Mouse (Mus musculus) MEL (cell line): Measurements from ENCODE around the gene Hoxc6. TPM values are rescaled to one million over a fixed set of nuclear protein-coding genes. Genes with fewer than 3 reads are reported as not detected.

Experiments used
- DNase-seq: peaks from one replicate; pipeline ENCODE4 v3.0.0; 2011; ENCODE audit warnings: low read depth, low spot score
- H3K27ac ChIP-seq: 2 replicates; pipeline ENCODE4 v1.5.1; 2012; ENCODE audit warnings: low read depth, mild to moderate bottlenecking, control low read depth, low read length, moderate library complexity; ENCODE audit not compliant: control insufficient read depth
- H3K27me3 ChIP-seq, 2 experiments: fragments of 150-350 bp in 1 of 2; sonication (generic) in 1 of 2; 2 replicates each; pipeline ENCODE4 v1.6.1; 2012; ENCODE audit warnings: low read length in 2 of 2, mild to moderate bottlenecking in 2 of 2, improper control_type of control experiment in 1 of 2, moderate library complexity in 1 of 2; ENCODE audit not compliant: insufficient read depth in 2 of 2, control insufficient read depth in 1 of 2
- H3K36me3 ChIP-seq, 2 experiments: 2 replicates each; pipeline ENCODE4 v1.6.1; 2012 to 2014; ENCODE audit warnings: low read length in 2 of 2, improper control_type of control experiment in 1 of 2, inconsistent platforms in 1 of 2, mild to moderate bottlenecking in 1 of 2; ENCODE audit not compliant: insufficient read depth in 2 of 2, control insufficient read depth in 1 of 2
- H3K4me1 ChIP-seq, 2 experiments: fragments of 150-350 bp in 1 of 2; sonication (generic) in 1 of 2; 2 replicates each; pipeline ENCODE4 v1.6.1; 2012; ENCODE audit warnings: low read length in 2 of 2, improper control_type of control experiment in 1 of 2, mild to moderate bottlenecking in 1 of 2; ENCODE audit not compliant: insufficient read depth in 2 of 2, control insufficient read depth in 1 of 2
- H3K4me3 ChIP-seq, 2 experiments: fragments of 150-350 bp in 1 of 2; sonication (generic) in 1 of 2; 2 replicates each; pipeline ENCODE4 v1.5.1; 2012; ENCODE audit warnings: low read depth in 2 of 2, low read length in 2 of 2, mild to moderate bottlenecking in 2 of 2, moderate library complexity in 2 of 2, control low read depth in 1 of 2, improper control_type of control experiment in 1 of 2; ENCODE audit not compliant: control insufficient read depth in 1 of 2, insufficient read depth in 1 of 2
- H3K79me2 ChIP-seq: 2 replicates; pipeline ENCODE4 v1.6.1; 2012; ENCODE audit warnings: mild to moderate bottlenecking, low read length, moderate library complexity; ENCODE audit not compliant: control insufficient read depth, poor library complexity, insufficient read depth
- H3K9ac ChIP-seq: 2 replicates; pipeline ENCODE4 v1.6.1; 2012; ENCODE audit warnings: low read depth, mild to moderate bottlenecking, control low read depth, low read length, moderate library complexity; ENCODE audit not compliant: control insufficient read depth, poor library complexity, severe bottlenecking
- H3K9me3 ChIP-seq: fragments of 150-350 bp; sonication (generic); replicated peaks from 2 replicates; pipeline ENCODE4 v1.6.1; 2012; ENCODE audit warnings: mild to moderate bottlenecking, low read length, improper control_type of control experiment, moderate library complexity; ENCODE audit not compliant: insufficient read depth
- CHD2 ChIP-seq: IDR thresholded peaks from 2 replicates; pipeline ENCODE4 v1.6.1; 2011; ENCODE audit warnings: low read length, improper control_type of control experiment
- ELF1 ChIP-seq: IDR thresholded peaks from 2 replicates; pipeline ENCODE4 v1.6.1; 2014; ENCODE audit warnings: low read depth, mild to moderate bottlenecking, inconsistent platforms, low read length, improper control_type of control experiment, moderate library complexity
- EP300 ChIP-seq, 2 experiments: IDR thresholded peaks; 2 replicates each; pipeline ENCODE4 v1.6.1; 2011; ENCODE audit warnings: improper control_type of control experiment in 2 of 2, low read length in 2 of 2, low read depth in 1 of 2, mild to moderate bottlenecking in 1 of 2
- ETS1 ChIP-seq: IDR thresholded peaks from 2 replicates; pipeline ENCODE4 v1.6.1; 2012; ENCODE audit warnings: low read depth, mild to moderate bottlenecking, inconsistent platforms, low read length, improper control_type of control experiment, moderate library complexity
- GATA1 ChIP-seq: IDR thresholded peaks from 2 replicates; pipeline ENCODE4 v1.6.1; 2011; ENCODE audit warnings: low read depth, low read length, improper control_type of control experiment
- HCFC1 ChIP-seq: IDR thresholded peaks from 2 replicates; pipeline ENCODE4 v1.6.1; 2012; ENCODE audit warnings: low read depth, mild to moderate bottlenecking, inconsistent platforms, low read length, improper control_type of control experiment, moderate library complexity
- JUND ChIP-seq: IDR thresholded peaks from 2 replicates; pipeline ENCODE4 v1.6.1; 2011; ENCODE audit warnings: low read depth, mild to moderate bottlenecking, improper control_type of control experiment, low read length
- MAFK ChIP-seq: IDR thresholded peaks from 2 replicates; pipeline ENCODE4 v1.6.1; 2011; ENCODE audit warnings: low read depth, mild to moderate bottlenecking, low read length, improper control_type of control experiment, borderline replicate concordance
- MAZ ChIP-seq: IDR thresholded peaks from 2 replicates; pipeline ENCODE4 v1.6.1; 2012; ENCODE audit warnings: low read depth, mild to moderate bottlenecking, inconsistent platforms, low read length, improper control_type of control experiment
- MYB ChIP-seq: IDR thresholded peaks from 2 replicates; pipeline ENCODE4 v1.6.1; 2011; ENCODE audit warnings: mild to moderate bottlenecking, low read depth, low read length, improper control_type of control experiment
- MYC ChIP-seq: IDR thresholded peaks from 2 replicates; pipeline ENCODE4 v1.6.1; 2011; ENCODE audit warnings: low read depth, mild to moderate bottlenecking, low read length, improper control_type of control experiment, moderate library complexity
- NELFE ChIP-seq: IDR thresholded peaks from 2 replicates; pipeline ENCODE4 v1.6.1; 2011; ENCODE audit warnings: low read depth, low read length, improper control_type of control experiment
- POLR2A ChIP-seq, 2 experiments: IDR thresholded peaks; 2 replicates each; pipeline ENCODE4 v1.6.1; 2011 to 2012; ENCODE audit warnings: low read length in 2 of 2, mild to moderate bottlenecking in 2 of 2, control low read depth in 1 of 2, improper control_type of control experiment in 1 of 2, low read depth in 1 of 2, moderate library complexity in 1 of 2; ENCODE audit not compliant: control insufficient read depth in 1 of 2, insufficient read depth in 1 of 2, poor library complexity in 1 of 2
- POLR2AphosphoS5 ChIP-seq: IDR thresholded peaks from 2 replicates; pipeline ENCODE4 v1.6.1; 2012; ENCODE audit warnings: low read depth, borderline replicate concordance, mild to moderate bottlenecking, inconsistent platforms, low read length, moderate library complexity, mixed read lengths
- RAD21 ChIP-seq: IDR thresholded peaks from 2 replicates; pipeline ENCODE4 v1.6.1; 2011; ENCODE audit warnings: mild to moderate bottlenecking, low read depth, low read length, improper control_type of control experiment
- RCOR1 ChIP-seq: IDR thresholded peaks from 2 replicates; pipeline ENCODE4 v1.6.1; 2012; ENCODE audit warnings: low read depth, mild to moderate bottlenecking, inconsistent platforms, low read length, improper control_type of control experiment
- SIN3A ChIP-seq: IDR thresholded peaks from 2 replicates; pipeline ENCODE4 v1.6.1; 2012; ENCODE audit warnings: low read length, improper control_type of control experiment, inconsistent platforms
- TBP ChIP-seq: IDR thresholded peaks from 2 replicates; pipeline ENCODE4 v1.8.0; 2011; ENCODE audit warnings: low read depth, low read length, improper control_type of control experiment
- TCF12 ChIP-seq: IDR thresholded peaks from 2 replicates; pipeline ENCODE4 v1.6.1; 2014; ENCODE audit warnings: low read depth, mild to moderate bottlenecking, inconsistent platforms, low read length, improper control_type of control experiment, moderate library complexity
- UBTF ChIP-seq: IDR thresholded peaks from 2 replicates; pipeline ENCODE4 v1.6.1; 2012; ENCODE audit warnings: low read depth, mild to moderate bottlenecking, inconsistent platforms, low read length, improper control_type of control experiment, moderate library complexity, borderline replicate concordance; ENCODE audit not compliant: insufficient read depth
- USF1 ChIP-seq: IDR thresholded peaks from 2 replicates; pipeline ENCODE4 v1.6.1; 2014; ENCODE audit warnings: low read depth, mild to moderate bottlenecking, inconsistent platforms, low read length, improper control_type of control experiment, moderate library complexity
- ZC3H11A ChIP-seq: IDR thresholded peaks from 2 replicates; pipeline ENCODE4 v1.6.1; 2012; ENCODE audit warnings: low read depth, mild to moderate bottlenecking, inconsistent platforms, low read length, improper control_type of control experiment
- polyA plus RNA-seq, 2 experiments: library from polyadenylated mRNA; stranded (reverse) in 1 of 2; unstranded in 1 of 2; fragments of >175 nt in 1 of 2; fragments of >200 nt in 1 of 2; gene quantifications; 2 replicates each; pipeline versions ENCODE4 v1.2.1 to v1.2.4; 2012; ENCODE audit warnings: low replicate concordance in 2 of 2, low read depth in 1 of 2; ENCODE audit not compliant: insufficient read length in 2 of 2, insufficient read depth in 1 of 2, missing spikeins in 1 of 2
- total RNA-seq: library from RNA; depleted of rRNA; stranded (reverse); fragments of 300-350 nt; gene quantifications from 2 replicates; pipeline ENCODE4 v1.2.3, GENCODE M21; 2012

The Hoxc6 gene
- total and polyA plus RNA-seq, 3 experiments: 2.3 to 9.4 TPM; not detected in 1

DNA sequence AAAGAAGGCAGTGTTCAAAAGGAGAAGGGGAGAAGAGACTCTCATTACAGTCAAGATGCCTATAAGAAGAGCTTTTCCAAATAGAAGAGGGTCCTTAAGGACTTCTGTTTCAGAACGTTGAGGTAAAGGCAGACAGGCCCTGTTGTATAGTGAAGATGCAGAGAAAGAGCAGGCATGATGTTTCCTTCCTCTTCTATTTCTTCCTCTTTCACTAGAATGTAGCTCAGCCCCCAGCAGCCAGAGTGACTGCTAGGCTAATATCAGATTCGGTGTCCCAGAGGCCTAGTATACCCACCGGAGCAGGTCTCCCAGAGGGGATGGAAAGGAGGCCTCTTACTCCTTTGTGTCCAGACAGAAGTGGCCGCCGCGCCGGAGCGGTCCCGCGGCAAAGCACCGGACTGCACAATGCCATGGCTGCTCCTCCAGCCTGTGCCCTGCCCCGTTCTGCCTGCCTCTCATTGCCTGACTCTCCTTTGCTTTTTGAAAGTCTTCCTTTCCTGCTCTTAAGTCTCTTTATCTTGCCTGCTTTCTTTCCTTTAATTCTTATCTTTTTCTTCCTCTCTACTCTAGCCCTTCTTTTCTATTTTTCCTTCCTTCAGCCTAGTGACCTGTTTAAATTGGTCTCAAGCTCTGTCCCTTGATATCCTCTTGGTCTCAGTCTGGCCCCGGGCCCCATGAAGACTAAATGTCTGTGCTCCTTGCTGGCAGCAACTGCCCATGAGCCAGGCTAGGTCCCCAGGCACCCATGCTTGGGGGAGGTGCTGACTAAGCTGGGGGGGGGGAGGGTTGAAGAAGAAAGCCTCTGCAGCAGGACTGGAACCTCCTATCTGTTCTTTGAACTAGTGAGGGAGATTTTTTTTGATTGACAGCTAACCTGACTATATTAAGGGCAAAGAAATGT, 19.2 kb upstream of the Hoxc6 start:
- Histone ChIP-seq H3K79me2 (peaks cover 54% of the 10 kb centered on the region), H3K9me3 (no peaks in the 10 kb centered on the region), H3K4me3 (peak overlapping the region; percentile 81 to 89), H3K9ac (peak overlapping the region; percentile 93), H3K27ac (peak overlapping the region; percentile 83), H3K4me1 (peaks cover 16 to 23% of the 10 kb centered on the region in 2 experiments), H3K36me3 (peaks cover 0 to 18% of the 10 kb centered on the region in 2 experiments; a peak in 3 of 4 replicates), H3K27me3 (no peaks in the 10 kb centered on the region)
- TF ChIP-seq TBP (peak; percentile 95), RAD21 (no peak), ETS1 (0 out of 2 replicates have a peak, but pooled peaks have one; percentile 10), MAFK (0 out of 2 replicates have a peak, but pooled peaks have one; percentile 8), HCFC1 (peak; percentile 28; the same call in 1 of the 2 replicates), ZC3H11A (no peak), UBTF (peak; percentile 94; the same call in 1 of the 2 replicates), MYC (peak; percentile 54; the same call in 1 of the 2 replicates), RCOR1 (no peak; the same call in 1 of the 2 replicates), MAZ (no peak), CHD2 (peak; percentile 10; the same call in 1 of the 2 replicates), EP300 (IDR thresholded peaks at IDR 0.05; ENCODE audit: low read depth in 1 of 2, low read length in 2 of 2) (peak in 1 of 2 experiments; percentile 1; a peak in 2 of 4 replicates), NELFE (peak; percentile 29; the same call in 1 of the 2 replicates), TCF12 (no peak), JUND (0 out of 2 replicates have a peak, but pooled peaks have one; percentile 6), GATA1 (peak; percentile 40), USF1 (no peak), ELF1 (no peak), POLR2AphosphoS5 (no peak), MYB (no peak), POLR2A (IDR thresholded peaks at IDR 0.05; ENCODE audit: control insufficient read depth in 1 of 2, insufficient read depth in 1 of 2, low read depth in 1 of 2, low read length in 2 of 2, poor library complexity in 1 of 2) (peak in 1 of 2 experiments; percentile 45; a peak in 2 of 4 replicates), SIN3A (peak; percentile 16)
- TF ChIP-seq, all 39 proteins: peak for 13
- peak; percentile 86 for DNase-seq
